Mouse (Mus musculus): Measurements from ENCODE around the gene Tekt2. TPM values are rescaled to one million over a fixed set of nuclear protein-coding genes. Genes with fewer than 3 reads are reported as not detected.

Gene Tekt2
- polyA plus RNA-seq, 1 experiment from 2014 or later: 0.57 TPM

DNA sequence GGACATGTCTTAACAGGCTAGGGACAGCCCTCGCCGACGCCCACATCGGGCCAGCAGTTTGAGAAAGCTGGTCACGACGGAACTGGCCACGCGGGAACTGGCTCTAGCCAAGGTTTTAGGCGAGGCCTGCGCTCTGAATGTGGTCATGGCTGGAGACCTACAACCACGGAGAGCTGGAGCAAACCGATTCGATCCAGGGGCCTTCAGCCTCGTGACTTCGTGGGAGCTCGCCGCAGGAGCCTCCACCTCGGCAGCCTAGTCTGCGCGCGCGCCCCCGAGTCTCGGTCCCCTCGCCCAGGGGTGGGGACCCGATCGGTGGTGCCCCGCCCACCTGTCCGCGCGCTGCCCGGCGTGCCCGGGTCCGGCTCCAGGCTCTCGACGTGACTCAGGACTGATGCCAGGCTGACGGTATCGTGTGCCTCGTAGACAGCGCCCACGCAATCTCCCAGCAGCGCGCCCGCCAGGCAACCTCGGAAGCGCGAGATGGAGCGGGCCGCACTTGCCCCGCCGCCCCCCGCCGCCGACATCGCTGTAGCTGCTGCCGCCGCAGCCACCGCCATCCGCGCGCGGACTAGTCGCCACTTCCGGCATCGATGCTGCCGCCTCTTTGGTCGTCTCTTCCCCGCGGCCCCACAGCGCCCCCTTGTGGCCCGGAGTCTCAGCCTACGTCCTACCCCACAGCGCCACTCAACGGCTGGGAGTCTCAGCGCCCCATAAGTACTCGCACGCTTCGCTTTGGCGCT lies 4.2 kb downstream of the Tekt2 start, which contains the start of gene Adprhl2:
Gene Adprhl2, minus strand, starts transcription at position 593 of the 743 bp plus-strand sequence.
- Histone ChIP-seq H3K9me3 (replicated peaks) (no peaks in the 10 kb centered on the region), H3K4me2 (peak within 1 kb of the TSS; percentile 96), H3K36me3 (peaks cover 26% of the 10 kb centered on the region), H3K9ac (peak within 1 kb of the TSS; percentile 87), H3K4me1 (peaks cover 29% of the 10 kb centered on the region), H3K4me3 (peak within 1 kb of the TSS; percentile 89), H3K27me3 (replicated peaks) (peaks cover 41% of the 10 kb centered on the region), H3K27ac (peak within 1 kb of the TSS; percentile 77)
- ATAC-seq: peak; percentile 84
- WGBS (ENCODE audit: insufficient replicate concordance): 1% methylated on average over 79 of the region's 80 CpGs

DNA sequence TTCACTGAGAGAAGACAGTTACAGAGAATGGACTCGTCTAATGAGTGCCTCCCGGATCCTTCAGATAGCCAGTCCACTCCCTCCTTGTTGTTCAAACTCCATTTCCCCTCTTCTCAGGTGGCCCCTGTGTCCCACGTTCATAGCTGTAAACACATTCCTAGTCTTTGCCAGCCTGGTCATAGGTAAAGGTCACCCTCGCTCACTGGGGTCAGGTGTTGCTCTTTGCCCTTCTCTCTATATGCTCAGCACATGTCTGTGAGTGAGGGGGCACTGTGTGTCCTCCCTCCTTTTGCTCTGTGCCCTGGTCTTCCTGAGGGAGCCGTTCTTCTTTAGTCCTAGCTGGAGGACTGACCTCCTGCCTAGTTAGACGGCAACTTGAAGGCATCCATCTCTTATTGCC lies 5.7 kb downstream of the Tekt2 start:
- peaks cover 22% of the 10 kb centered on the region for H3K4me1 ChIP-seq
- peaks cover 28% of the 10 kb centered on the region for H3K27me3 ChIP-seq (replicated peaks)
- 76% methylated on average over 6 of the region's 6 CpGs for WGBS (ENCODE audit: insufficient replicate concordance)
- H3K4me3 ChIP-seq: 0 out of 2 replicates have a peak overlapping the region, but pooled peaks have one; percentile 89
- peaks cover 40% of the 10 kb centered on the region for H3K36me3 ChIP-seq
- H3K4me2 ChIP-seq: peak overlapping the region; percentile 96
- H3K27ac ChIP-seq: no peak overlapping the region
- ATAC-seq: no peak
- H3K9me3 ChIP-seq (replicated peaks): no peaks in the 10 kb centered on the region
- H3K9ac ChIP-seq: peak overlapping the region; percentile 87; the same call in 1 of the 2 replicates

DNA sequence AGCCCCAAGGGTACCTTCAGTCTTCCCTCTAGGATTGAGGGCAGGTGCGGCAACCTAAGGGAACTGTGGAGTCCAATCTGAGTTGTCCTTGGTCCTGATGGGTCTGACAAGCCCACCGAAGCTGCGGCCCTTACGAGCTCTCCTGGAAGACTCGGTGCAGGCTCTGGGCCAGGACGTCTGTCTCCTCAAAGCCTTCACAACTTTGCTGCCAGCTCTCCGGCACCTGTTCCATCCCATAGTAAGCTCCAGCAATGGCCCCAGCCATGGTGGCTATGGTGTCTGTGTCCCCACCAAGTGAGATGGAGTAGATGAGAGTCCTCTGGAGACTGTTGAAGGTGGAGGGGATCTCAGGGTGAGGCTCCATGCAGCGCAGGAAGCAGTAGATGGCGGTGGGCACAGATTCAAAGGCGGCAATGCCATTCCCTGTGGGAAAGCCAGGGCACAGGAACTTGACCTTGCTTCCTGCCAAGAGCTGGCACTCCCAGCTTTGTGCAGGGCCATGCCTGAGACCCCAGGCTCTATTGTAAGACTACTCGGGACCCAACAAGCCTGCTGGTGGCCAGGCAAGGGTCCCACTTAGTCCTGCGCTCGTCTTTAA lies 8.9 kb downstream of the Tekt2 start:
- Histone ChIP-seq H3K4me1 (peaks cover 17% of the 10 kb centered on the region), H3K9me3 (replicated peaks) (no peaks in the 10 kb centered on the region), H3K36me3 (peaks cover 48% of the 10 kb centered on the region), H3K27me3 (replicated peaks) (no peaks in the 10 kb centered on the region), H3K27ac (no peak overlapping the region), H3K4me3 (no peak overlapping the region), H3K4me2 (no peak overlapping the region), H3K9ac (no peak overlapping the region)
- 87% methylated on average over 13 of the region's 13 CpGs for WGBS (ENCODE audit: insufficient replicate concordance)
- no peak for ATAC-seq

- Histone ChIP-seq H3K4me3 (no peak overlapping the region), H3K9me3 (replicated peaks) (no peaks in the 10 kb centered on the region), H3K4me2 (no peak overlapping the region), H3K27ac (no peak overlapping the region), H3K27me3 (replicated peaks) (no peaks in the 10 kb centered on the region), H3K9ac (no peak overlapping the region), H3K4me1 (peaks cover 15% of the 10 kb centered on the region), H3K36me3 (peaks cover 48% of the 10 kb centered on the region)
- no peak for ATAC-seq
- WGBS (ENCODE audit: insufficient replicate concordance): 47% methylated on average over 5 of the region's 5 CpGs
These were observed 9.6 kb downstream of the Tekt2 start for GRCm38 (mm10) chr4:126315931-126316330.

DNA sequence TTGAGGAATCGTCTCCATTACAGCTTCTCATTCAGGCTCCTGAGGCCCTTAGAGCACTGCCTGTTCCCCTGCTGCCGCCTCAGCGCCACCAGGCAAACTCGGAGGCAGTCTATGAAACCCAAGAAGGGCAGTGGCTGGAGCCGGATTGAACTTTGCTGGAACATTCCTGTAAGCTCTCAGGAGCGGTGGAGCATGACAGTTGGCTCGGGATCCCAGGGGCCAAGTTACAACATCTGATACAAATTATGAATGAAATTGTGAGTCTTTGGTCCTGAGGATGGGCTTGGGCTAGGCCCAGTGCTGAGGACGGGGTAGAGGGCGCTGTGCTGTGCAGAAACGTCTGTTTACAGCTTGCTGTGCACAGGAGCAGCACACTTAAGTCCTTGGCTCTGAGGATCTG lies 11.1 kb downstream of the Tekt2 start:
- 67% methylated on average over 10 of the region's 10 CpGs for WGBS (ENCODE audit: insufficient replicate concordance)
- no peaks in the 10 kb centered on the region for H3K27me3 ChIP-seq (replicated peaks)
- ATAC-seq: no peak
- H3K9me3 ChIP-seq (replicated peaks): no peaks in the 10 kb centered on the region
- H3K36me3 ChIP-seq: peaks cover 48% of the 10 kb centered on the region
- no peaks in the 10 kb centered on the region; the same call in 1 of the 2 replicates for H3K4me1 ChIP-seq
- no peak overlapping the region for H3K4me2 ChIP-seq
- H3K4me3 ChIP-seq: no peak overlapping the region
- H3K27ac ChIP-seq: no peak overlapping the region
- H3K9ac ChIP-seq: no peak overlapping the region

GRCm38 (mm10) chr4:126313202-126313601 lies 12.3 kb downstream of the Tekt2 start:
- Histone ChIP-seq H3K9ac (no peak overlapping the region), H3K27ac (no peak overlapping the region), H3K9me3 (replicated peaks) (no peaks in the 10 kb centered on the region), H3K4me1 (no peaks in the 10 kb centered on the region), H3K4me2 (no peak overlapping the region), H3K36me3 (peaks cover 41% of the 10 kb centered on the region), H3K27me3 (replicated peaks) (no peaks in the 10 kb centered on the region; the same call in 1 of the 2 replicates), H3K4me3 (no peak overlapping the region)
- ATAC-seq: no peak
- 28% methylated on average over 5 of the region's 5 CpGs for WGBS (ENCODE audit: insufficient replicate concordance)

DNA sequence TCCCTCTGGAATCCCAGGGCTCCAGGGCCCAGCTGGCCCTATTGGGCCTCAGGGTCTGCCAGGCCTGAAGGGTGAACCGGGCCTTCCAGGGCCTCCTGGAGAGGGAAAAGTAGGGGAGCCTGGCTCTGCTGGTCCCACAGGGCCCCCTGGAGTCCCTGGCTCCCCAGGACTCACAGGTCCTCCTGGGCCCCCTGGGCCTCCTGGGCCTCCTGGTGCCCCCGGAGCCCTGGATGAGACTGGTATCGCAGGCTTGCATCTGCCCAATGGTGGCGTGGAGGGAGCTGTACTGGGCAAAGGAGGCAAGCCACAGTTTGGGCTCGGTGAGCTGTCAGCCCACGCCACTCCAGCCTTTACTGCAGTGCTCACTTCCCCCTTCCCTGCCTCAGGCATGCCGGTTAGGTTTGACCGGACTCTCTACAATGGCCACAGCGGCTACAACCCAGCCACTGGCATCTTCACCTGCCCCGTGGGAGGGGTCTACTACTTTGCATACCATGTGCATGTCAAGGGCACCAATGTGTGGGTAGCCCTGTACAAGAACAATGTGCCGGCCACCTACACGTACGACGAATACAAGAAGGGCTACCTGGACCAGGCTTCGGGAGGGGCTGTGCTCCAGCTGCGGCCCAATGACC lies 13.8 kb downstream of the Tekt2 start:
- Histone ChIP-seq H3K27me3 (replicated peaks) (peaks cover 6% of the 10 kb centered on the region), H3K4me1 (no peaks in the 10 kb centered on the region), H3K9me3 (replicated peaks) (no peaks in the 10 kb centered on the region), H3K4me2 (no peak overlapping the region), H3K4me3 (no peak overlapping the region), H3K36me3 (peaks cover 26% of the 10 kb centered on the region), H3K27ac (no peak overlapping the region), H3K9ac (no peak overlapping the region)
- ATAC-seq: no peak
- WGBS (ENCODE audit: insufficient replicate concordance): 75% methylated on average over 16 of the region's 16 CpGs

GRCm38 (mm10) chr4:126310344-126310743 lies 15.1 kb downstream of the Tekt2 start:
- 59% methylated on average over 7 of the region's 7 CpGs for WGBS (ENCODE audit: insufficient replicate concordance)

DNA sequence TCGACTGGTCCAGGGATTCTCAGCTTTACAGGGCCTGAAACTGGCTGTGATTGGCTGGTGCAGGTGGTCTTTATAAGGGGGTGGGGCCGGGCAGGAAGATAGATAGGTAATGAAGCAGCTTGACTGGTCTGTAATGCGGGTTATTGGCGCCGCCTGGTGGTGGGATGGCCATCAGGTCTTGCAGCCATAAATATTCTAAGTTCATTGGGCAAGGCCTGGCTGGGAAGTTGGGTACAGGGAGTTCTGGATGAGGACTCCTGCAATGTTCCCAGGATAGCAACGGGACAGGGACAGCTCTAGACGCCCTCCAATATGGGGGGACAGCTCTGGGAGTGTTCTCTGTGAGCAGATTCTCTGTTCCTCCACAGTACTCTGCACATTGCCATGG lies 15.6 kb downstream of the Tekt2 start:
- peak; percentile 40 for ATAC-seq
- Histone ChIP-seq H3K9me3 (replicated peaks) (0 out of 2 replicates have a peak, but pooled peaks cover 4% of the 10 kb centered on the region), H3K27ac (no peak overlapping the region), H3K4me1 (no peaks in the 10 kb centered on the region), H3K27me3 (replicated peaks) (peaks cover 6% of the 10 kb centered on the region), H3K9ac (no peak overlapping the region), H3K36me3 (peaks cover 8% of the 10 kb centered on the region), H3K4me2 (peak overlapping the region; percentile 45), H3K4me3 (no peak overlapping the region)
- 3% methylated on average over 7 of the region's 7 CpGs for WGBS (ENCODE audit: insufficient replicate concordance)

More at GRCm38 (mm10) chr4:126310344-126310743, 15.1 kb downstream of the Tekt2 start:
- no peaks in the 10 kb centered on the region for H3K4me1 ChIP-seq
- H3K27me3 ChIP-seq (replicated peaks): peaks cover 6% of the 10 kb centered on the region
- no peak overlapping the region for H3K9ac ChIP-seq
- H3K36me3 ChIP-seq: peaks cover 13% of the 10 kb centered on the region
- no peak overlapping the region for H3K4me2 ChIP-seq
- H3K27ac ChIP-seq: no peak overlapping the region
- 0 out of 2 replicates have a peak, but pooled peaks cover 4% of the 10 kb centered on the region for H3K9me3 ChIP-seq (replicated peaks)
- no peak overlapping the region for H3K4me3 ChIP-seq
- ATAC-seq: no peak

- ATAC-seq: peak; percentile 28
- no peak overlapping the region for H3K9ac ChIP-seq
- peaks cover 3% of the 10 kb centered on the region; the same call in 1 of the 2 replicates for H3K36me3 ChIP-seq
- 0 out of 2 replicates have a peak, but pooled peaks cover 4% of the 10 kb centered on the region for H3K9me3 ChIP-seq (replicated peaks)
- WGBS (ENCODE audit: insufficient replicate concordance): 20% methylated on average over 20 of the region's 20 CpGs
- H3K4me2 ChIP-seq: peak overlapping the region; percentile 45
- peaks cover 8% of the 10 kb centered on the region for H3K27me3 ChIP-seq (replicated peaks)
- H3K4me1 ChIP-seq: no peaks in the 10 kb centered on the region
- H3K4me3 ChIP-seq: no peak overlapping the region
- H3K27ac ChIP-seq: no peak overlapping the region
These were observed 16.1 kb downstream of the Tekt2 start for GRCm38 (mm10) chr4:126309211-126309921.

- no peak overlapping the region for H3K27ac ChIP-seq
- H3K9me3 ChIP-seq (replicated peaks): 0 out of 2 replicates have a peak, but pooled peaks cover 4% of the 10 kb centered on the region
- 10% methylated on average over 2 of the region's 2 CpGs for WGBS (ENCODE audit: insufficient replicate concordance)
- ATAC-seq: no peak
- H3K36me3 ChIP-seq: no peaks in the 10 kb centered on the region
- peaks cover 33% of the 10 kb centered on the region for H3K27me3 ChIP-seq (replicated peaks)
- H3K4me3 ChIP-seq: no peak overlapping the region
- H3K9ac ChIP-seq: no peak overlapping the region
- H3K4me2 ChIP-seq: no peak overlapping the region
- no peaks in the 10 kb centered on the region for H3K4me1 ChIP-seq
These were observed 18.7 kb downstream of the Tekt2 start for GRCm38 (mm10) chr4:126306827-126307226.

All from liver, embryonic 12.5 days (tissue).